Mouse (Mus musculus) bone marrow, adult 2 months (tissue): ENCODE measurements around the gene Mms19.

Source experiments
- CTCF ChIP-seq: fragments of 200-500 bp; IDR thresholded peaks from 2 replicates; pipeline ENCODE4 v1.5.1; 2011; ENCODE audit warnings: low read length, control low read depth; ENCODE audit not compliant: control insufficient read depth, insufficient read depth
- POLR2A ChIP-seq: fragments of 200-500 bp; IDR thresholded peaks from 2 replicates; pipeline ENCODE4 v1.6.1; 2011; ENCODE audit warnings: low read depth, mild to moderate bottlenecking, control low read depth, low read length, borderline replicate concordance; ENCODE audit not compliant: control insufficient read depth

DNA sequence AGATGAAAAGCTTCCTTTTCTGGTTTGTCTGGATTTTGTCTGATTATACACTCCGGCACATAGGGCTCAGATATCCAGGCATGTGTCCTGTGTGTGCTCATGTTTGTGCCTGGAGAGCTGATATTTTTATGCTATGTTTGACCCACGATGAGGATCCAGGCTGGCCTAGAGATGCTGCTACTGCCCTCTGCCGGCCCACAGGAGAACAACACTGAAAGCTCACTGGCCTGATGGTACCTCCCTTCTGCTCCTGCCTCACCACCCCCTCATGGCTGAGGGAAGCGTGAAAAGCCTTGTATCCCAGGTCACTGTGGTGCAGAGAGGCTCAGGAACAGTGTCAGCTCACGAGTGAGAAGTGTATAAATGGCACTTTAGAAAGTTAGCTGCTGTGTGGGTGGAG lies 45.2 kb upstream of the Mms19 start:
- TF ChIP-seq POLR2A (no peak), CTCF (peak; percentile 99)
